Mouse (Mus musculus): ENCODE measurements at regions not wholly inside any gene's neighbourhood (a gene's known extent, or its start where the extent isn't known, plus 50 kb on each side); places are given as distances from the start of the nearest gene placed in this dataset.
A peak's percentile ranks its signal among the peaks of the same experiment; 100 is the strongest.

- no peaks in the 10 kb centered on the region for H3K36me3 ChIP-seq
- H3K27ac ChIP-seq: no peak overlapping the region
- DNase-seq (ENCODE audit: low spot score): no peak
- WGBS: 67% methylated on average over 2 of the region's 2 CpGs
- H3K9me3 ChIP-seq: no peaks in the 10 kb centered on the region
- peaks cover 3% of the 10 kb centered on the region; the same call in 1 of the 2 replicates for H3K4me1 ChIP-seq
- H3K4me3 ChIP-seq: no peak overlapping the region
- peaks cover 32% of the 10 kb centered on the region for H3K27me3 ChIP-seq (ENCODE audit: insufficient read depth, poor library complexity, severe bottlenecking)
Observed at GRCm38 (mm10) chr5:111656436-111656835, 77.3 kb upstream of the Gm26897 start.

- DNase-seq (ENCODE audit: low spot score): no peak
- no peaks in the 10 kb centered on the region for H3K36me3 ChIP-seq
- peaks cover 30% of the 10 kb centered on the region for H3K27me3 ChIP-seq (ENCODE audit: insufficient read depth, poor library complexity, severe bottlenecking)
- H3K27ac ChIP-seq: no peak overlapping the region
- WGBS: 86% methylated on average over 3 of the region's 3 CpGs
- peaks cover 3% of the 10 kb centered on the region; the same call in 1 of the 2 replicates for H3K4me1 ChIP-seq
- H3K4me3 ChIP-seq: no peak overlapping the region
- no peaks in the 10 kb centered on the region for H3K9me3 ChIP-seq
Observed at GRCm38 (mm10) chr5:111657759-111658429, 75.8 kb upstream of the Gm26897 start.

DNA sequence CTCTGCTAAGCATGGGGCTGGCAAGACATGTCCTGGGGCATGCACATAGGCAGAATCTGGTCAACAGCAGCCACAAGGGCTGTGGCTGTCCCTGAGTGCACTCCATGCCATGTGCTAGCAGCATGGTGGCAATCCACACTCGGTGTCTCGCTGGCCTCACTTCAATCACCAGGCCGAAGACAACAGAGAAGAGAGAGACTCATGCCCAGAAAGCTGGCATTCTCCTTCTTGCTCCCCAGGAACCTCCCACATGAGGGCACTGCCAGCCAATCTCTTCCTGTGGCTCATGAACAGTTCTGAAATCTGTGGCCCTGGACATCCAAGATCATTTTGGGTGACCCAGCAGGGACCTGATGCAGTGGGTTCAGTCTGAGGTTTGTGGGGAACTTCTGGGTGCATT lies 74.5 kb upstream of the Gm26897 start:
- H3K27me3 ChIP-seq (ENCODE audit: insufficient read depth, poor library complexity, severe bottlenecking): peaks cover 34% of the 10 kb centered on the region
- peaks cover 3% of the 10 kb centered on the region; the same call in 1 of the 2 replicates for H3K4me1 ChIP-seq
- H3K4me3 ChIP-seq: no peak overlapping the region
- DNase-seq (ENCODE audit: low spot score): no peak
- H3K36me3 ChIP-seq: no peaks in the 10 kb centered on the region
- no peak overlapping the region for H3K27ac ChIP-seq
- 90% methylated on average over 3 of the region's 3 CpGs for WGBS
- H3K9me3 ChIP-seq: no peaks in the 10 kb centered on the region

- Histone ChIP-seq H3K4me3 (no peak overlapping the region), H3K9me3 (no peaks in the 10 kb centered on the region), H3K36me3 (no peaks in the 10 kb centered on the region), H3K4me1 (peaks cover 12% of the 10 kb centered on the region), H3K27ac (no peak overlapping the region), H3K27me3 (ENCODE audit: insufficient read depth, poor library complexity, severe bottlenecking) (peaks cover 45% of the 10 kb centered on the region)
- WGBS: 68% methylated on average over 10 of the region's 10 CpGs
- DNase-seq (ENCODE audit: low spot score): no peak
Observed at GRCm38 (mm10) chr5:111660447-111660846, 73.3 kb upstream of the Gm26897 start.

DNA sequence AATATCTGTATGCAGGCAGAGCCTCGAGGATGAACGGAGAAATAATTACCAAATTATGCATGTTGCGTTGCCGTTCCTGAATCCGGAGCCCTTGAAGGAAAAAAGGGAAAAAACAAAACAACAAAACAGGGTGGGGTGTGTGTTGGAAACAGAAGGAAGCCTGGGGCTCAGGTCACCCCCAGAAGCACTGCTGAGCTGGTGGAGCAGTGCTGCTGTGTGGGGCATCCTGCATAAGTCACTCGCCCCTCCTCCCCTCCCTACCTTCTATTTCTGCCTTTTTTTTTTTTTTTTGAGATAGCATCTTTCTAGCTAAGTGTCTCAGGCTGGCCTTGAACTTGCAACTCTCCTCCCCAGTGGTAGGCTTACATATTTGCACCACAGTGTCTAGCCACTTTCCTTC lies 72.8 kb upstream of the Gm26897 start:
- WGBS: 84% methylated on average over 6 of the region's 6 CpGs
- Histone ChIP-seq H3K4me3 (no peak overlapping the region), H3K4me1 (peaks cover 12% of the 10 kb centered on the region), H3K27ac (no peak overlapping the region), H3K9me3 (no peaks in the 10 kb centered on the region), H3K36me3 (no peaks in the 10 kb centered on the region), H3K27me3 (ENCODE audit: insufficient read depth, poor library complexity, severe bottlenecking) (peaks cover 50% of the 10 kb centered on the region)
- DNase-seq (ENCODE audit: low spot score): no peak

- Histone ChIP-seq H3K4me1 (peaks cover 12% of the 10 kb centered on the region), H3K27ac (no peak overlapping the region), H3K9me3 (no peaks in the 10 kb centered on the region), H3K36me3 (no peaks in the 10 kb centered on the region), H3K27me3 (ENCODE audit: insufficient read depth, poor library complexity, severe bottlenecking) (peaks cover 59% of the 10 kb centered on the region), H3K4me3 (no peak overlapping the region)
- DNase-seq (ENCODE audit: low spot score): no peak
- WGBS: 86% methylated on average over 12 of the region's 12 CpGs
Observed at GRCm38 (mm10) chr5:111661971-111662370, 71.8 kb upstream of the Gm26897 start.

DNA sequence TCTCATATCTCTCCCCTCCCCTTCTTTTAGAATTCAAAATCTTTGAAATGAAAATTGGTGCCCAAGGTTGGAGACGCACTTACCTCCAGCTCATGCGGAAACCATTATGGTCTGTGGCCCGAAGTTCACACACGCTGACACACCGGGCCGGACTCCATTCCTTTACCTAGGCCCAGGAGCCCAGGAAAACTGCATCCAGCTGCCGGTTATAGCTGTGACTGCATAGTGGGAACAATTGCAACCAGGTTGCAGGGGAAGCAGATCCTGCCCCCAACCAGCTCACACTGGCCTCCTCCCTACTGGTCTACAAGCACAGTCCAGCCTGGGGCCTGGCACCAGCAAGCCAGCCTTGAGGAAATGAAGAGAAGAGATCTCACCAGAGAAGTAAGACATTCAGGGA lies 69.9 kb upstream of the Gm26897 start:
- Histone ChIP-seq H3K27ac (no peak overlapping the region), H3K27me3 (ENCODE audit: insufficient read depth, poor library complexity, severe bottlenecking) (peaks cover 66% of the 10 kb centered on the region), H3K4me3 (no peak overlapping the region), H3K9me3 (peaks cover 5% of the 10 kb centered on the region; the same call in 1 of the 2 replicates), H3K36me3 (no peaks in the 10 kb centered on the region), H3K4me1 (peaks cover 9% of the 10 kb centered on the region)
- DNase-seq (ENCODE audit: low spot score): no peak
- 87% methylated on average over 7 of the region's 7 CpGs for WGBS

- peaks cover 9% of the 10 kb centered on the region for H3K4me1 ChIP-seq
- 71% methylated on average over 19 of the region's 19 CpGs for WGBS
Observed at GRCm38 (mm10) chr5:111665406-111665805, 68.3 kb upstream of the Gm26897 start.

DNA sequence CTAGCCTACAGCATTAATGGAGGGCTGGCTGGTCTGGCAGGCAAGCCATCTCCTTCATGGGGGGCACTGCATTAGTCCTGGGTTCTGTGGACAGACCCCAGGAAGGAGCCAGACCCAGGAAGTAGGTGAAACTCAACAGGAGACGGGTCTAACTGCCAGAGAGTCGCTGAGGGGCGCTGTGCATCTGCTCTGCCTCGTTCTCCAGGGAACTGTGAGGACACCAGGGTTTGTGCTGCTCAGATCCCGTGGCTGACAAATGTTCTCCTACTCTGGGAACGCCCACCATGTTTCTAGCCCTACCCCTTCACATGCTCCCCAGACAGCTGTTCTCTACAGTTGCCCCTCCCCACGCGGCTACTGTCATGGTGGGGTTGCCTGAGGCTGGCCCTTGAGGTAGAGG lies 67.7 kb upstream of the Gm26897 start:
- no peak for DNase-seq (ENCODE audit: low spot score)
- H3K27ac ChIP-seq: no peak overlapping the region
- WGBS: 67% methylated on average over 8 of the region's 8 CpGs
- peaks cover 60% of the 10 kb centered on the region for H3K27me3 ChIP-seq (ENCODE audit: insufficient read depth, poor library complexity, severe bottlenecking)
- no peaks in the 10 kb centered on the region for H3K36me3 ChIP-seq
- peaks cover 12% of the 10 kb centered on the region; the same call in 1 of the 2 replicates for H3K9me3 ChIP-seq
- H3K4me3 ChIP-seq: no peak overlapping the region
- H3K4me1 ChIP-seq: peaks cover 9% of the 10 kb centered on the region

More at GRCm38 (mm10) chr5:111665406-111665805, 68.3 kb upstream of the Gm26897 start:
- no peak overlapping the region for H3K4me3 ChIP-seq
- no peaks in the 10 kb centered on the region for H3K36me3 ChIP-seq
- H3K27ac ChIP-seq: no peak overlapping the region
- H3K27me3 ChIP-seq (ENCODE audit: insufficient read depth, poor library complexity, severe bottlenecking): peaks cover 61% of the 10 kb centered on the region
- no peak for DNase-seq (ENCODE audit: low spot score)
- H3K9me3 ChIP-seq: peaks cover 12% of the 10 kb centered on the region; the same call in 1 of the 2 replicates

DNA sequence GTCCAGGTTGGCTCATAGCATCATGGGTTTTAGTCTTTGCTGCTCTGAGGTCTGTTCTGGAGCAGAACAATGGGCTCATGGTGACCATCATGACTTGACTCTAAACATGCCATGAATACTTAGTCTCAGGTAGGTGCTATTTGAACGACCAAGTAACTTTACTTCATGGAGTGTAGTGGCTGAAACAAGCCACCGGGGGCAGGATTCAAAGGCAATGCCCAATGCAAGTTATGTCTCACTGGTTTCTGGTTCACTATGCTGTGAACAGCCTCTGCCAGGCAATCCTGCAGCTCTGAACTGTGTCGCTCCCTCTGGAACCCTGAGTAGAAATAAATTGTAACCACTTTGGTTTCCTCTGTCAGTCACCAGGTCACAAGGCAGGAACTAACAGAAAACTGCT lies 65.8 kb upstream of the Gm26897 start:
- Histone ChIP-seq H3K27ac (no peak overlapping the region), H3K27me3 (ENCODE audit: insufficient read depth, poor library complexity, severe bottlenecking) (peaks cover 43% of the 10 kb centered on the region), H3K4me1 (peaks cover 18% of the 10 kb centered on the region), H3K9me3 (peaks cover 12% of the 10 kb centered on the region; the same call in 1 of the 2 replicates), H3K36me3 (no peaks in the 10 kb centered on the region), H3K4me3 (no peak overlapping the region)
- DNase-seq (ENCODE audit: low spot score): no peak
- 67% methylated on average over 3 of the region's 3 CpGs for whole genome bisulfite sequencing

DNA sequence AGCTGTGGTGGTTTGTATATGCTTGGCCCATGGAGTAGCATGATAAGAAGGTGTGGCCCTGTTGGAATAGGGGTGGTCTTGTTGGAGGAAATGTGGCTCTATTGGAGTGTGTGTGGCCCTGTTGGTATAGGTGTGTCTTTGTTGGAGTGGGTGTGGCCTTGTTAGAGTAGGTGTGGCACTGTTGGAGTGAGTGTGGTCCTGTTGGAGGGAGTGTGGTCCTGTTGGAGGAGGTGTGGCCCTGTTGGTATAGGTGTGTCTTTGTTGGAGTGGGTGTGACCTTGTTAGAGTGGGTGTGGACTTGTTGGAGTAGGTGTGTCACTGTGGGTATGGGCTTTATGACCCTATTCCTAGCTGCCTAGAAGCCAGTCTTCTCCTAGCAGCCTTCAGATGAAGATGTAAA lies 64.6 kb upstream of the Gm26897 start:
- no peak overlapping the region for H3K27ac ChIP-seq
- no peak for DNase-seq (ENCODE audit: low spot score)
- no peak overlapping the region for H3K4me3 ChIP-seq
- no peaks in the 10 kb centered on the region for H3K36me3 ChIP-seq
- H3K4me1 ChIP-seq: peaks cover 18% of the 10 kb centered on the region
- H3K9me3 ChIP-seq: peaks cover 12% of the 10 kb centered on the region; the same call in 1 of the 2 replicates
- peaks cover 34% of the 10 kb centered on the region for H3K27me3 ChIP-seq (ENCODE audit: insufficient read depth, poor library complexity, severe bottlenecking)

DNA sequence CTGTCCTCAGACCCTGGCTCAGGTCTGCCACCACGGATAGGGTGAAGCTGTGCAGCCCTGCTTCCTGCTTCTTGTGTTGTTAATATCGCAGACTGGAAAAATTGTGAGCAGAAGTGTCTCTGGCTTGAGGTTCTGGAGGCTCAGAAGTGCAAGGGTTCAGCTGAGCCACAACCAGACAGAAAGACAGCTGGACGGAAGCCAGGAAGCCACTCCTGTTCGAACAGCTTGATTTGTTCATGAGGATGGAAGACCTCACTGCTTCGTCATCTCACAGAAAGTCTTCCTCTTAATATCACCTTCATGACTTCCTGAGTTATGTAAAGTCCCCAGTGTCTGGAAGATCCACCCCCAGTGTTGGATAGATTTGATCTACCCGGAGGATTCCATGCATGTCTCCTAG lies 62.0 kb upstream of the Gm26897 start:
- DNase-seq (ENCODE audit: low spot score): no peak
- H3K4me1 ChIP-seq: peaks cover 21% of the 10 kb centered on the region
- peaks cover 12% of the 10 kb centered on the region; the same call in 1 of the 2 replicates for H3K9me3 ChIP-seq
- peaks cover 32% of the 10 kb centered on the region for H3K27me3 ChIP-seq (ENCODE audit: insufficient read depth, poor library complexity, severe bottlenecking)
- H3K36me3 ChIP-seq: no peaks in the 10 kb centered on the region
- no peak overlapping the region for H3K4me3 ChIP-seq
- H3K27ac ChIP-seq: peak overlapping the region; percentile 24; the same call in 1 of the 2 replicates
- WGBS: 62% methylated on average over 6 of the region's 6 CpGs

GRCm38 (mm10) chr5:111674976-111675672 lies 58.6 kb upstream of the Gm26897 start:
- no peak for DNase-seq (ENCODE audit: low spot score)
- Histone ChIP-seq H3K9me3 (no peaks in the 10 kb centered on the region), H3K27me3 (ENCODE audit: insufficient read depth, poor library complexity, severe bottlenecking) (peaks cover 53% of the 10 kb centered on the region), H3K27ac (peak overlapping the region; percentile 70), H3K36me3 (no peaks in the 10 kb centered on the region), H3K4me3 (no peak overlapping the region), H3K4me1 (peaks cover 30% of the 10 kb centered on the region)
- WGBS: 59% methylated on average over 6 of the region's 6 CpGs
